Comparison of ENCODE assay signal across 8 mouse cellular contexts in the genomic region with DNA sequence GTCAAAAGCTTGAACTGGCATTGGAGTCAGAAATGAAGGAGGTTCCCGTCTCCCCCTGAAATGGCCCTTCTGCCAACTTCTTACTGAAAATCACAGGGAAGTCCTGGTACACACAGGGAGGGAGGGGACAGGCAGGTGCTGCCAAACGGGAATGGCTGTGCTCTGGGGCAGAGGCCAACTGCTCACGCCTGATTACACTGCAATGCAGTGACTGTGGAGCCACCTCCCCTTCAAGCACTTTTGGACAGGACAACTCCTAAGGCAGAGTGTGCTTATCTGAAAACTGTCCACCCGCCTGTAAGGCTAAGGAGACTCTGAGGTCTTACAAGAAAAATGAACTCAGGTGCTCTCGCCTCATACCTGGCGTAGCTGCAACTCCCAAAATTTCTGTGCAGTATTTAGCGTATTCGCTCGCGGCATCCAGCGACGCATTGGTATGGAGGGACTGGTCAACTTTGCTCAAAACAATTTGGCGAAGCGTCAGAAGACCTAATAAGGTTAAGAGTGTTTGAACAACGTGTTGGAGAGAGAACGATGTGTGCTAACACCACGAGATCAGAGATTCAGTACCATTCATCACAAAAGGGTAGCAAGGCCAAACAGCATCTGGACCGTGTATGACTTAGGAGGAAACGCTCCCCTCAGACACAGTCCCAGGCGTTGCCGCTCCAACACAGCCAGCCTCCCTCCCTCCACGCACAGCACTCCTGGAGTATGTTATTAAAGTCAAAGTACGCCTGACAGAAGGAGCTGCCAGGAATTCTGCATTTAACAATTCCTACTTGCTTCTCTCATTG.
DNase-seq lines count a peak whose midpoint lies in the region; ATAC-seq and TF ChIP-seq lines count a peak whose summit lies in the region.

No protein-coding gene starts in this region.

- H3K27me3 ChIP-seq in cerebellum, adult 2 months (ENCODE audit: control insufficient read depth, insufficient read depth, low read length), result no peaks in the 10 kb centered on the region; the same call in 1 of the 2 replicates
- H3K27me3 ChIP-seq in heart, embryonic 16.5 days (ENCODE audit: control insufficient read depth, insufficient read depth, low read length), result no peaks in the 10 kb centered on the region
- H3K27me3 ChIP-seq in stomach, embryonic 14.5 days (ENCODE audit: control insufficient read depth, insufficient read depth, low read length), result no peaks in the 10 kb centered on the region
- H3K27me3 ChIP-seq in midbrain, embryonic 15.5 days (replicated peaks), result no peaks in the 10 kb centered on the region

- no peak overlapping the region for H3K4me3 ChIP-seq in cerebellum, adult 2 months (replicated peaks; ENCODE audit: insufficient read depth, low read depth, low read length)
- no peak overlapping the region for H3K4me3 ChIP-seq in heart, embryonic 16.5 days (ENCODE audit: low read length)
- no peak overlapping the region for H3K4me3 ChIP-seq in stomach, embryonic 14.5 days (ENCODE audit: low read depth, low read length)
- H3K4me3 ChIP-seq in midbrain, embryonic 15.5 days, result no peak overlapping the region

- H3K4me1 ChIP-seq in cerebellum, adult 2 months (ENCODE audit: control insufficient read depth, insufficient read depth, low read length), result no peaks in the 10 kb centered on the region; the same call in 1 of the 2 replicates
- H3K4me1 ChIP-seq in heart, embryonic 16.5 days (ENCODE audit: control insufficient read depth, insufficient read depth, low read length), result peaks cover 56% of the 10 kb centered on the region
- peaks cover 56% of the 10 kb centered on the region for H3K4me1 ChIP-seq in stomach, embryonic 14.5 days (ENCODE audit: control insufficient read depth, insufficient read depth, low read length)
- peaks cover 8% of the 10 kb centered on the region; the same call in 1 of the 2 replicates for H3K4me1 ChIP-seq in midbrain, embryonic 15.5 days

- WGBS in cerebellum, adult 2 months, result 27% methylated on average over 23 of the region's 23 CpGs
- WGBS in heart, embryonic 16.5 days, result 62% methylated on average over 23 of the region's 23 CpGs
- WGBS in stomach, embryonic 14.5 days, result 41% methylated on average over 23 of the region's 23 CpGs
- 82% methylated on average over 23 of the region's 23 CpGs for WGBS in midbrain, embryonic 15.5 days

- no peak for TF ChIP-seq CTCF in cerebellum, adult 2 months (IDR thresholded peaks at IDR 0.05; ENCODE audit: borderline replicate concordance, insufficient read depth, low read depth, low read length)

- 0 out of 2 replicates have a peak, but pooled peaks have one; percentile 24 for ATAC-seq in heart, embryonic 16.5 days (replicated peaks; ENCODE audit: extremely low read depth, insufficient read depth, low FRiP score)
- ATAC-seq in stomach, embryonic 14.5 days (ENCODE audit: insufficient number of reproducible peaks, insufficient read depth, low FRiP score, low read depth), result peak; percentile 51
- ATAC-seq in midbrain, embryonic 15.5 days (replicated peaks), result no peak
- ATAC-seq in activated CD4-positive, CD25-positive, alpha-beta regulatory T cell, adult 4 months, result no peak

- H3K4me2 ChIP-seq in heart, embryonic 16.5 days (ENCODE audit: low read depth, low read length), result no peak overlapping the region
- peak overlapping the region; percentile 24 for H3K4me2 ChIP-seq in stomach, embryonic 14.5 days (replicated peaks; ENCODE audit: low read depth, low read length)
- no peak overlapping the region for H3K4me2 ChIP-seq in midbrain, embryonic 15.5 days

- intact Hi-C loops in left cerebral cortex, postnatal 4 days (cut with DNase I), result no loop called here

- no peaks in the 10 kb centered on the region for H3K9me3 ChIP-seq in heart, embryonic 16.5 days (replicated peaks; ENCODE audit: control insufficient read depth, low read length)
- no peaks in the 10 kb centered on the region for H3K9me3 ChIP-seq in stomach, embryonic 14.5 days (ENCODE audit: control insufficient read depth, low read depth, low read length)
- H3K9me3 ChIP-seq in midbrain, embryonic 15.5 days, result no peaks in the 10 kb centered on the region

- no peak overlapping the region for H3K9ac ChIP-seq in heart, embryonic 16.5 days (ENCODE audit: low read length)
- no peak overlapping the region for H3K9ac ChIP-seq in stomach, embryonic 14.5 days (replicated peaks; ENCODE audit: low read depth, low read length)
- no peak overlapping the region for H3K9ac ChIP-seq in midbrain, embryonic 15.5 days

- no peak for TF ChIP-seq POLR2A in cerebellum, adult 2 months (IDR thresholded peaks at IDR 0.05; ENCODE audit: borderline replicate concordance, insufficient read depth, low read length)

- no peaks in the 10 kb centered on the region for H3K36me3 ChIP-seq in heart, embryonic 16.5 days (ENCODE audit: control insufficient read depth, insufficient read depth)
- no peaks in the 10 kb centered on the region for H3K36me3 ChIP-seq in stomach, embryonic 14.5 days (ENCODE audit: control insufficient read depth, insufficient read depth, low read length)
- H3K36me3 ChIP-seq in midbrain, embryonic 15.5 days (replicated peaks), result peaks cover 15% of the 10 kb centered on the region; the same call in 1 of the 2 replicates

- H3K27ac ChIP-seq in cerebellum, adult 2 months (ENCODE audit: insufficient read depth, low read length), result no peak overlapping the region
- peak overlapping the region; percentile 46 for H3K27ac ChIP-seq in heart, embryonic 16.5 days (ENCODE audit: low read length)
- H3K27ac ChIP-seq in stomach, embryonic 14.5 days (ENCODE audit: low read length), result peak overlapping the region; percentile 89
- no peak overlapping the region for H3K27ac ChIP-seq in midbrain, embryonic 15.5 days

- peak; percentile 95 for DNase-seq in left cerebral cortex, postnatal 4 days
- no peak for DNase-seq in left cerebral cortex, adult 18-20 months (ENCODE audit: low spot score in 2 of 2)
- peak; percentile 59 to 69 for DNase-seq in cerebellum, adult 2 months
- DNase-seq in kidney, postnatal 36 days, result peak; percentile 85 to 89

Comparison
In these comparisons a context has a peak if more than half of its experiments do, and no peak if none do; other contexts are left out.
1. DNase-seq: peak in left cerebral cortex, postnatal 4 days (single experiment), cerebellum, adult 2 months (2 of 2) and kidney, postnatal 36 days (2 of 2); none in left cerebral cortex, adult 18-20 months (0 of 2).
2. H3K27ac ChIP-seq: peak in heart, embryonic 16.5 days (single experiment) and stomach, embryonic 14.5 days (single experiment); none in cerebellum, adult 2 months (single experiment) and midbrain, embryonic 15.5 days (single experiment).
3. ATAC-seq: peak in heart, embryonic 16.5 days (single experiment) and stomach, embryonic 14.5 days (single experiment); none in midbrain, embryonic 15.5 days (single experiment) and activated CD4-positive, CD25-positive, alpha-beta regulatory T cell, adult 4 months (single experiment).